Mouse (Mus musculus): ENCODE results near the gene Foxp1. TPM values are rescaled to one million over a fixed set of nuclear protein-coding genes. Genes with fewer than 3 reads are reported as not detected.

Foxp1 gene
- polyA plus RNA-seq, 1 experiment from 2014 or later: 107 TPM

DNA sequence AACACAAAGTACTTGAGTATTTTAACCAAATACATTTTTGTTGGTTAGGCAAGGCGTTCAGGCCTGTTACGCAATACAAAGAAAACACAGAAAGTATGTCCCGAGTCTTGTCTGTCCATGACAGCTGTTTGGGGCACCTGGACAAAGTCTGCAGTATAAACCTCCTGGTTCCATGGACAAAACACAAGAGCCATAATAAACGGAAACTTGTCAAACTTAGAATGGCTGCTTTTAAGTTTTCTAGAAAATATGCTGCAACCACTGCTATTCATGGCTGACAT lies 378.8 kb downstream of the Foxp1 start:
- DNase-seq (ENCODE audit: low spot score): no peak
- H3K27ac ChIP-seq (replicated peaks): no peak overlapping the region
- H3K36me3 ChIP-seq (replicated peaks): peaks cover 3% of the 10 kb centered on the region; the same call in 1 of the 2 replicates
- 71% methylated on average over 4 of the region's 4 CpGs for WGBS
- peaks cover 26% of the 10 kb centered on the region; the same call in 1 of the 2 replicates for H3K4me1 ChIP-seq
- no peaks in the 10 kb centered on the region; the same call in 1 of the 2 replicates for H3K27me3 ChIP-seq (replicated peaks; ENCODE audit: low read depth, poor library complexity, severe bottlenecking)
- H3K9me3 ChIP-seq: no peaks in the 10 kb centered on the region
- H3K4me3 ChIP-seq: no peak overlapping the region

DNA sequence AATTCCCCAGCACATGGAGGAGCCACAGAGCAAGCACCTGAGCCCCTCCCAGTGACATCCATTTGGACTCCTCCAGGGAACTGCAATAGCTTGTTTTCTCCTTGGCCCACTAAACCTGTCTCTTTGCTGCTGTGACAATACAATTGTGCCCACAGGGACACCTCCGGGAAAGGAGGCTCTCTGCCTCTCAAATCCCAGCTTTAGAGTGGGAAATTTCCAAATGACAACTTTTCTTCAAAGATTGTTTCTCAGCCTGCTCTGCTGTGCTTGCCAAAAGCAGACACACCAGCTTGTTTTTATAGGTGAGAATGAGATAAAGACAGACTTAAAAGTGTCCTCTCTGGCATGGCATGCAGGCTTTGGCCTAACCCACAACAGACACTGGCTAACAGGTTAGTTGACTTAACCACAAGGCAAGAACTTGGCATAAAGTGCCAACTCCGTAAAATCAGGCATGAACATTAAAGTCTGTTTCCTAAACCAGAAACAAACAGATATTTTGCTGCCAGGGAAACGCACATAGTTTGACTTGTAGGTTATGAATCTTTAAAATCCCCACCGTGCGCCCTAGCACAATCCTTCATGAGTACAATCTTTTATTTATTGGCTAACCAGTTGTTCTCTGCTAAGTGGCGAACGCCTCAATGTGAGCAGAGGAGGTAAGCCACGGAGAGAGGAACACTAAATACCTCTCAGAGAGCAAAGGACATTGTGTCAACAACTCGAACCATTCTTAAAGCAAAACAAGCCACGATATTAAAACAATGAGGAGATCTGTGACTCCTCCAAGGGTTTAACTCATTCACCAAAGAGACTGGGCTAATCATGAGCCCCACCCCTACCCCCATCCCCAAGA lies 379.4 kb downstream of the Foxp1 start:
- Histone ChIP-seq H3K27me3 (replicated peaks; ENCODE audit: low read depth, poor library complexity, severe bottlenecking) (no peaks in the 10 kb centered on the region; the same call in 1 of the 2 replicates), H3K4me1 (peaks cover 29% of the 10 kb centered on the region), H3K36me3 (replicated peaks) (peaks cover 3% of the 10 kb centered on the region; the same call in 1 of the 2 replicates), H3K9me3 (no peaks in the 10 kb centered on the region), H3K4me3 (no peak overlapping the region), H3K27ac (replicated peaks) (no peak overlapping the region; the same call in 1 of the 2 replicates)
- DNase-seq (ENCODE audit: low spot score): no peak
- WGBS: 74% methylated on average over 10 of the region's 10 CpGs

DNA sequence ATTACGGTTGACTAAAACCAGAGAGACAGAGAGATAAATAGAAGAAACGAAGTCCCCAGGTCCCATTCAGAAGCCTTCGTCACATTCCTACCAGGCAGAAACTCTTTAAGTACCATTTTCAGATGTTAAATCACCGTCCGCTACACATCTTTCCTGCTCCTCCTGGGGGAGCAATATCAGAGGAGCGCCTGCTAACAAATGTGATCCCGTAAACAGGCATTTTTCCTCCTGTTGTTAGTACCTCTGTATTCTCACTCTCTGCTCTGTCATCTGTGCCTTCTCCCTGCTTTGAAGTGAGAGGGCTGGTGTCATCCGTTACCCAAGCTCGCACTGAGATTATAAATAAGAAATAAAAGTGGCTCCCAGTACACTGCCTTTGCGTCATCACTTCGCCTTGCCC lies 384.5 kb downstream of the Foxp1 start:
- peaks cover 48% of the 10 kb centered on the region for H3K4me1 ChIP-seq
- no peaks in the 10 kb centered on the region for H3K36me3 ChIP-seq (replicated peaks)
- WGBS: 56% methylated on average over 11 of the region's 11 CpGs
- no peak for DNase-seq (ENCODE audit: low spot score)
- H3K4me3 ChIP-seq: no peak overlapping the region
- H3K9me3 ChIP-seq: no peaks in the 10 kb centered on the region
- H3K27ac ChIP-seq (replicated peaks): no peak overlapping the region
- no peaks in the 10 kb centered on the region for H3K27me3 ChIP-seq (replicated peaks; ENCODE audit: low read depth, poor library complexity, severe bottlenecking)

DNA sequence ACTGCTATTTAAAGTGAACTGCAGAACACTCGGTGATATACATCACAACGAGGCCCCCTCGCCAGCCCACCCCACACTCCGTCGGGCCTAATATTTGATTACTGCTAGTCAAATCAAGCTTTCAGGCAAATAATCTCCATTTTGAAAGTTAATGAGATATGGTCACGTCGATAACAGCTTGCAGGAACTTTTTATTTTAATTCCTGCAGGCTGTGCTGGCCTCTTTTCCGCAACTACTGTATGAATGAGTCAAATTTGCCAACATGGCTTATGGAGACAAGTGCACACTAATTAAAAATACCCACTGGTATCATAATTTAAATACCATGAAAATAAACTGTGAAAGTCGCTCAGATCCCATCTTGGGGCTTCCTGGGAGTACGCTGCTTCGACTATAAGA lies 385.4 kb downstream of the Foxp1 start:
- 85% methylated on average over 11 of the region's 11 CpGs for WGBS
- no peaks in the 10 kb centered on the region for H3K27me3 ChIP-seq (replicated peaks; ENCODE audit: low read depth, poor library complexity, severe bottlenecking)
- H3K4me1 ChIP-seq: peaks cover 50% of the 10 kb centered on the region
- no peak overlapping the region for H3K27ac ChIP-seq (replicated peaks)
- no peaks in the 10 kb centered on the region for H3K9me3 ChIP-seq
- no peak for DNase-seq (ENCODE audit: low spot score)
- no peak overlapping the region for H3K4me3 ChIP-seq
- no peaks in the 10 kb centered on the region for H3K36me3 ChIP-seq (replicated peaks)

DNA sequence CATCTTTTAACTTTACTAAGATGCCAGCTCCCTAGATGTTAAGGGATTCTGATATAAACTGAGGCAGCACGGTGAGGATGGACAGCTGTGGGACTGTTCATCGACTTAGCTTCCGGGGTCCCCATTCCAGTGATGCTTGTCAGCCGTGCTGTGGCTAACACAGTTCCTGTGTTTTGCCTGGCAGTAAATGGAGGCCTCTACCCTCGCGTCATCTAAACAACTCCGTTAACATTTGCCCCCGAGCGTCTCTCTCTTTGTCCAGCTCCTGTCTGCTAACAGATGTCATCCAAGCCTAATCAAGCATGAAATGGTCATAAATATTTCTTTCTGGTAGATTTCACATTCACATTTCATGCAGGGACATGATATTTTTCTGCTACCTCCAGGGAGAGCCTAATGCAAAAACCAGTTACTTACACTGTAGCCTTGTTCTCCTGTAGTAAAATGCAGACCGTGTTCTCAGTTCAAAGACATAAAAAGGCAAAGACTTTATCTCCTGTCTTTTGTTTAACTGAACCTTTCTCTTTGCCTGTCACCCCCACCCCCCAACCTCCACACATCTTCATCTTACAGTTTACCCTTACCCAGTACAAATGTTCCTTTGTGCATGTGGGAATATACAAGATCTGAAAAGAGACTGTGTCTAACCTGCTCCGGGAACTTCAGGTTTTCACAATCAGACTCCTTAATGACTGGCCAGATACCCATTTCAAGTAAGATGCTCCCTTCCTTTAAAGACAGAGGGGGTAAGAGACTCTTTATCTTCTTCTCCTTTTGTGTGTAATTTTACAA lies 386.4 kb downstream of the Foxp1 start:
- Histone ChIP-seq H3K27ac (replicated peaks) (peak overlapping the region; percentile 61), H3K36me3 (replicated peaks) (no peaks in the 10 kb centered on the region), H3K9me3 (no peaks in the 10 kb centered on the region), H3K4me3 (no peak overlapping the region), H3K4me1 (peaks cover 56% of the 10 kb centered on the region), H3K27me3 (replicated peaks; ENCODE audit: low read depth, poor library complexity, severe bottlenecking) (no peaks in the 10 kb centered on the region)
- DNase-seq (ENCODE audit: low spot score): peak; percentile 43
- WGBS: 16% methylated on average over 11 of the region's 11 CpGs

DNA sequence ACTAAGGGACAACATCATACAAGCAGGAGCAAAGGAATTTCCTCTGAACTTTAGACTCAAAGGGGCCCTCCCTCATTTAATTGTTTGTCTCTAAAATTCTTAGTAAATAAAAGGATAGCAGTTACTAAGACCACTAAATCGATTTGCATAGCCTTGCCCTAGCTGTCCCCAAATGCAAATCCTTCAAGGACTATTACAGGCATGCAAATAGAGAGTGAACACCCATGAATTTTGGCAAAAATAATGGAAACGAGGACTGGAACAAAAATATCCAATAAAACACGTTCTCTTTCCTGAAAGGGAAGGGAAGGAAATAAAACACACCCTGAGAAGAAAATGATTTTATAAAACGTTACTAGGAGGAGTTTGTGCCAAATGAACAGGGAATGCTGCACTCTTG lies 390.7 kb downstream of the Foxp1 start:
- peaks cover 55% of the 10 kb centered on the region for H3K4me1 ChIP-seq

DNA sequence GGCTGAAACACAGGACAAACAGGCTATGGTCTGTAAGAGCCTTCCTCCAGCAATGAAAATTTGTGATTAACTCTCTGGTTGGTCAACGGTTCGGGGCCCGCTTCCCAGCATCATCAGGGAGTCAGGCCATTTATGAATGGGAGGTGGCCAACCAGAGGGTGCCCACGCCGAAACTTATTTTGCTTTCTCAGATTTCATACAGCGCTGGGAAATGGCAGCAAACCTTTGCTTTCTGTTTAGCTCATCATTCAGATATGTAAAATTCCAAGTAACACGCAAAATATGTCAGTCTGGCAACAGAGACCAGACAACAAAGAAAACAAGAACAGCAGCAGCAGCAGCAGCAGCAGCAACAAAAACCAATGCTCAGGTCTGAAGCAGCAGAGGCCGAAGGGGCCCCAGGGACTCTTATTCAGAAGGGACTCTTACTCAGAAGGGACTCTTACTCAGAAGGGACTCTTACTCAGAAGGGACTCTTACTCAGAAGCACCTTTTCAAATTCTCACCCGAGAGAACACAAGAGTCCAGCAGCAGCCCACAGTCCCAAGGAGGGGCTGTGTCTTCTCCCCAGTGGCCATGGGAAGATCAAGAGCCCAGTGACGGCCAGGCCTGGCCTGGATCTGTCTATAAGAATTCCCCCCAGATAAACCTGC lies 391.6 kb downstream of the Foxp1 start:
- H3K27me3 ChIP-seq (replicated peaks; ENCODE audit: low read depth, poor library complexity, severe bottlenecking): no peaks in the 10 kb centered on the region
- no peaks in the 10 kb centered on the region for H3K36me3 ChIP-seq (replicated peaks)
- peaks cover 45% of the 10 kb centered on the region for H3K4me1 ChIP-seq
- WGBS: 67% methylated on average over 10 of the region's 10 CpGs
- H3K4me3 ChIP-seq: no peak overlapping the region
- DNase-seq (ENCODE audit: low spot score): no peak
- H3K9me3 ChIP-seq: no peaks in the 10 kb centered on the region
- peak overlapping the region; percentile 26; the same call in 1 of the 2 replicates for H3K27ac ChIP-seq (replicated peaks)

More for the DNA sequence above, 390.7 kb downstream of the Foxp1 start:
- 76% methylated on average over 4 of the region's 4 CpGs for WGBS
- no peaks in the 10 kb centered on the region for H3K36me3 ChIP-seq (replicated peaks)
- H3K27me3 ChIP-seq (replicated peaks; ENCODE audit: low read depth, poor library complexity, severe bottlenecking): no peaks in the 10 kb centered on the region
- no peak overlapping the region for H3K4me3 ChIP-seq
- no peak overlapping the region for H3K27ac ChIP-seq (replicated peaks)
- no peaks in the 10 kb centered on the region for H3K9me3 ChIP-seq
- no peak for DNase-seq (ENCODE audit: low spot score)

DNA sequence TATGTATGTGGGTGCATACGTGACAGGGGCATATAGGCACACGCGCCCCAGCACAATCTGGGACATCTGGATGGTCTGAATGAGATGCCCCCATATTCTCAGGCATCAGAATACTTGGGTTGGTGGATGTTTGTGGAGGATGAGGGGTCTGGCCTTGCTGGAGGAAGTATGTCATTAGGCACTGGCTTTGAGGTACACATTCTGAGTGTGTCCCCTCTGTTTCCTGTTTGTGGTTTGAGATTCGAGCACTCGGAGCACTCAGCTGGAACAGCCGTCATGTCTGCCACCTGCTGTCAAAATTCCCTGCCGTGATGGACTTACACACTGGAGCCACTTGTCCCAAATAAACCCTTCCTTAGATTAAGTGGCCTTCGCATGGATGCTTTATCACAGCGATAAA lies 395.8 kb downstream of the Foxp1 start:
- 89% methylated on average over 9 of the region's 9 CpGs for WGBS
- H3K9me3 ChIP-seq: no peaks in the 10 kb centered on the region

DNA sequence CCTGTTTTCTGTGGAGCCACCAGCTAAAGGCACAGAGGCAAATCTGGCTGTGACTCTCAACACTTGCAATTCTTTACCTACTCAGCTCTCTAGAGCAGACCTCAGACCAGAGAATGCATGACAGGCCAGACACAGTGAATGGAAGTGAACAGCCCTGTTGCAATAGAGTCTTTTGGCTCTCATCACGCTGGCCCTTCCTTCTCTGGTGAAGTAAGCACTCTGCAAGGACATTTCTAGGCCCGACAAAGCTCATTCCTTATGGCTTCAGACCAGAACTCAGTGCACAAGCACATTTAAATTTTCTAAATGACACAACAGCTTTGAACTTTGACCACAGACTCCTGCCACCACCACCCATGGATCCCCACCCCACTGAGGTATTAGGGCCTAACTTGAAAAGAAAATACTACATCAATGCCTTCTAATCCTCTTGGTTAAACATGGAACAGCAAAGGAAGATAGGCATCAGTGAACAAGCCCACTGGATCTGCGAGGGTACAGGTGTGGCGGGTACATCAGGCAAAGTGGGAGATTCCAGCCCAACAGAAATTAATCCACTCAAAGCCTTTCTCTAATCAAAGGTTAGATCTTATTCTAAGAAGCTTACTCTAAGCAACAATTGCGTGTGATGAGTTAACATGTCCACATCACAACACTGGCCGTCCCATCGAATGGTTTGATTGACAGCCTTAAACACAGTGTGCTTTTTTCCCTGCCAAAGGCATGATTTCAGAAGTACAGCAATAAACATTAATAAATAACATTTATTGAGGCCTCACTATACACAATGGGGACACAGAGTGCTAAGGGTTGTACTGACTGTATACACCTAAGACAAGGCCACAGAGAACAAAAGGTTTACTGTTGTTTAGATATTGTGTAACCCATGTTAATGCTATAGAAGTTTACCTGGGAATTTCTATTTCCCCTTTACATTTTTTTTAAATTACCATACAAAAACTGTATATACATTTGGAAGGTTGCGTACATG lies 401.4 kb downstream of the Foxp1 start:
- no peaks in the 10 kb centered on the region for H3K36me3 ChIP-seq (replicated peaks)
- no peak overlapping the region for H3K4me3 ChIP-seq
- 89% methylated on average over 8 of the region's 8 CpGs for WGBS
- H3K27ac ChIP-seq (replicated peaks): no peak overlapping the region
- DNase-seq (ENCODE audit: low spot score): no peak
- no peaks in the 10 kb centered on the region for H3K27me3 ChIP-seq (replicated peaks; ENCODE audit: low read depth, poor library complexity, severe bottlenecking)
- H3K9me3 ChIP-seq: no peaks in the 10 kb centered on the region
- H3K4me1 ChIP-seq: no peaks in the 10 kb centered on the region

More for the DNA sequence above, 395.8 kb downstream of the Foxp1 start:
- Histone ChIP-seq H3K27ac (replicated peaks) (no peak overlapping the region), H3K27me3 (replicated peaks; ENCODE audit: low read depth, poor library complexity, severe bottlenecking) (no peaks in the 10 kb centered on the region), H3K36me3 (replicated peaks) (no peaks in the 10 kb centered on the region), H3K4me3 (no peak overlapping the region), H3K4me1 (peaks cover 23% of the 10 kb centered on the region)
- no peak for DNase-seq (ENCODE audit: low spot score)

DNA sequence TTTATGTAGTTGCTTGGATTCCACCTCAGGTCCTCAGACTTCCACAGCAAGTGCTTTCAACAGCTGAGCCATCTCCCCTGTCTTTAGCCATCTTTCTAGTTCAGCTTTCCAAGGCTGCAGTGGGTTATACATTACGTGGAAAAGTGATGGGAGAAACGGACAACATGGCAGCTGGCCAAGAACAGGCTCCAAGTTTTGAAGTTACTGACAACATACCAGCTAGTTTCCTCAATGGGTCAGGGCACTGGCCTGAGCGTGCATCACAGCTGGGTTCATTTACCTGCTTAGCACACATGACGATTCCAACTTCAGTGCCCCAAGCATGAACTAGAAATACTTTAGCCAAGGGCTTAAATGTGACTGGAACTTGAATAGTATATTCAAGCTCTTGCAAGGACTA lies 404.0 kb downstream of the Foxp1 start:
- 84% methylated on average over 4 of the region's 4 CpGs for WGBS
- Histone ChIP-seq H3K9me3 (no peaks in the 10 kb centered on the region), H3K27me3 (replicated peaks; ENCODE audit: low read depth, poor library complexity, severe bottlenecking) (no peaks in the 10 kb centered on the region), H3K4me1 (no peaks in the 10 kb centered on the region), H3K27ac (replicated peaks) (no peak overlapping the region), H3K36me3 (replicated peaks) (no peaks in the 10 kb centered on the region), H3K4me3 (no peak overlapping the region)
- no peak for DNase-seq (ENCODE audit: low spot score)

DNA sequence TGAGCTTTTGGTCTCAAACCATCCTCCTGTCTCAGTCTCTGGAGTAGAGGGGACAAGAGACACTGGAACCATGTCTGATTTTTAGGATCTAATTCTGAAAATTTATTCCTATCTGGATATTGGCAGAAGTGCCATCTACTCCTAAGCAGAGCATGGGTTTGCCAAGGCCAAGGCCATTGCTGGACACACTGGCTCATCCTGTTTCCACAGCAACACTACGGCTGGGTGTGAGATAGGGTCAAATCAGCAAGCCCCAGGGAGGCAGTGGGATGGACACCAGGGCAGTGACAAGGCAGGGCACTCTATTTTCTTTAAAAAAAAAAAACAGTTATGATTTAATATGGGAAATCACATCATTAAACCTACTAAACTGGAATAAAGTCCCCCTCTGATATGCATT lies 405.1 kb downstream of the Foxp1 start:
- no peak overlapping the region for H3K27ac ChIP-seq (replicated peaks)
- no peaks in the 10 kb centered on the region for H3K27me3 ChIP-seq (replicated peaks; ENCODE audit: low read depth, poor library complexity, severe bottlenecking)
- H3K4me3 ChIP-seq: no peak overlapping the region
- H3K9me3 ChIP-seq: no peaks in the 10 kb centered on the region
- 0 out of 2 replicates have a peak, but pooled peaks cover 2% of the 10 kb centered on the region for H3K4me1 ChIP-seq
- 92% methylated on average over 1 of the region's 1 CpGs for WGBS
- no peaks in the 10 kb centered on the region for H3K36me3 ChIP-seq (replicated peaks)
- DNase-seq (ENCODE audit: low spot score): no peak

All from embryonic facial prominence, embryonic 10.5 days (tissue).